ENCODE assay signal across 7 mouse cellular contexts in the genomic region with DNA sequence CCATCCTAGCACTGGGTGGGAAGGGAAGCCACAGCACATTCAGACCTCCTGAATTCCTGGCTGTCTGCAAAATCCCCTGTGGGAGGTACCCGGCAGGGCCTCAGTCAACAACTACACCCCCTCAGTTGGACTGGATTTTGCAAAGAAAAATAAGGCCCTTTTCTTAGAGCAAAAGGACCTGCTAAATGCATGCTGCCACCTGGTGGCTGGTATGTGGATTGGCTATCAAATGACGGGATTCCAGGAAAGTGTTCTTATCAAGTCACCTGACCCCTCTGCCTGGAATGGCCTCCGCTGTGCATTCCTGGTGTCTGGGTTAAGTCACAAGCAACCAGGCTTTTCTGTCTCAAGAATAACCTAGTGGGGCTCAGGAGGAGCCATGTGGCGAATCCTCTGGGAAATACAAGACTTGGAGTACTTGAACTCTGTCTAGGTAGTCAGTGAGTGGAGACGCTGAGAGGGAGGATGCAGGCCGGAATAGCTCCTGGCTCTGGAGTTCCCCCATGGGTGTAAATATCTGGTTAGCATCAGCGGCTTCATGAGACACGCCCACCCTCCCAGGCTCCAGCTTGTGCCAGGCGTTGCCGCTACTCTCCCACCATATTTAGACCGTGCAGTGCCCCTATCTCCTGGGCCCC. TPM values are rescaled to one million over a fixed set of nuclear protein-coding genes. Genes with fewer than 3 reads are reported as not detected.
DNase-seq lines count a peak whose midpoint lies in the region; ATAC-seq and TF ChIP-seq lines count a peak whose summit lies in the region.

No protein-coding gene starts in this region.

- peak; percentile 80 for ATAC-seq in megakaryocyte progenitor cell, adult 5-6 weeks (replicated peaks; ENCODE audit: poor library complexity)

- intact Hi-C loops in gastrocnemius, adult 2 months (cut with DNase I) = loop anchor here (5.0 to 10.0 kb wide), 2 partner anchors 36 to 123 kb away; a partner anchor contains a TSS

- no peak overlapping the region for H3K4me3 ChIP-seq in gastrocnemius, adult 2 months

- peak; percentile 71 for DNase-seq in adipocyte (ENCODE audit: low spot score)
- DNase-seq in cerebellum, postnatal 25 days = peak; percentile 67 to 77
- DNase-seq in gastrocnemius, adult 2 months = peak; percentile 61
- DNase-seq in hindlimb bud, embryonic 11.5 days (ENCODE audit: extremely low spot score, low read depth, low spot score) = peak; percentile 83
- peak; percentile 51 for DNase-seq in left cerebral cortex, adult 8-10 months (ENCODE audit: low spot score in 2 of 2)
- peak; percentile 42 for DNase-seq in skeletal muscle tissue, adult 2 months (ENCODE audit: low read depth, low spot score)

- TF ChIP-seq CTCF in gastrocnemius, adult 2 months (IDR thresholded peaks at IDR 0.05) = peak; percentile 82

- H3K27ac ChIP-seq in gastrocnemius, adult 2 months = peak overlapping the region; percentile 40; the same call in 1 of the 2 replicates

RNA-seq across cellular contexts. Expression of a gene that starts 8.2 kb away (rescaled TPM):
- total RNA-seq in gastrocnemius, adult 2 months (2021) = 1 to 10 TPM in 1 of 2 experiments, under 1 TPM in 1; 0.87 to 1.3 TPM
- total RNA-seq in left cerebral cortex, adult 8-10 months (2022) = 10 to 100 TPM; 11.0 to 16.9 (median 12.1) TPM
- total RNA-seq in megakaryocyte progenitor cell, adult 5-6 weeks (2015) = 2.6 and 2.8 TPM in 2 replicates
- 1.0 and 4.2 TPM in 2 replicates for total RNA-seq in megakaryocyte progenitor cell, adult 5-6 weeks (2017)

RNA-seq across cellular contexts. Expression of a gene that starts 38.4 kb away (rescaled TPM):
- total RNA-seq in gastrocnemius, adult 2 months (2021) = 1 to 10 TPM; 2.7 to 5.3 TPM
- total RNA-seq in left cerebral cortex, adult 8-10 months (2022) = 10 to 100 TPM in 3 of 4 experiments, 1 to 10 TPM in 1; 9.5 to 10.8 (median 10.7) TPM
- 4.6 and 7.2 TPM in 2 replicates for total RNA-seq in megakaryocyte progenitor cell, adult 5-6 weeks (2015)
- total RNA-seq in megakaryocyte progenitor cell, adult 5-6 weeks (2017) = 2.0 and 2.9 TPM in 2 replicates

RNA-seq across cellular contexts. Expression of a gene that starts 40.0 kb away (rescaled TPM):
- not detected for total RNA-seq in gastrocnemius, adult 2 months (2021)
- total RNA-seq in left cerebral cortex, adult 8-10 months (2022) = not detected
- total RNA-seq in megakaryocyte progenitor cell, adult 5-6 weeks (2015) = not detected in 2 replicates
- total RNA-seq in megakaryocyte progenitor cell, adult 5-6 weeks (2017) = not detected in 2 replicates
